Mouse (Mus musculus) liver, embryonic 16.5 days (tissue): Measurements from ENCODE around the gene Kcnj6. TPM values are rescaled to one million over a fixed set of nuclear protein-coding genes. Genes with fewer than 3 reads are reported as not detected.
A peak's percentile ranks its signal among the peaks of the same experiment; 100 is the strongest.

Source experiments
- ATAC-seq: fragments of 200-750 bp; cut with Nextera tagmentation; 2 replicates; pipeline ENCODE4 v1.8.0; 2017; ENCODE audit warnings: low read depth, mild to moderate bottlenecking, moderate number of reproducible peaks, moderate library complexity
- H3K27ac ChIP-seq: fragments of 300-500 bp; sonication (generic); 2 replicates; pipeline ENCODE4 v1.5.1; 2014; ENCODE audit warnings: mild to moderate bottlenecking, low read length
- H3K27me3 ChIP-seq: fragments of 300-500 bp; sonication (generic); 2 replicates; pipeline ENCODE4 v1.6.1; 2014; ENCODE audit warnings: low read depth, low read length, mixed read lengths; ENCODE audit not compliant: control insufficient read depth, insufficient read depth
- H3K36me3 ChIP-seq: fragments of 300-500 bp; sonication (generic); 2 replicates; pipeline ENCODE4 v1.6.1; 2014; ENCODE audit warnings: mild to moderate bottlenecking; ENCODE audit not compliant: control insufficient read depth, insufficient read depth
- H3K4me1 ChIP-seq: fragments of 300-500 bp; sonication (generic); 2 replicates; pipeline ENCODE4 v1.6.1; 2014; ENCODE audit warnings: low read depth, low read length, mixed read lengths; ENCODE audit not compliant: control insufficient read depth
- H3K4me2 ChIP-seq: fragments of 300-500 bp; sonication (generic); 2 replicates; pipeline ENCODE4 v1.6.1; 2014; ENCODE audit warnings: low read depth, low read length, mixed read lengths
- H3K4me3 ChIP-seq: fragments of 300-500 bp; sonication (generic); 2 replicates; pipeline ENCODE4 v1.5.1; 2014; ENCODE audit warnings: low read depth, mild to moderate bottlenecking, low read length
- H3K9ac ChIP-seq: fragments of 300-500 bp; sonication (generic); 2 replicates; pipeline ENCODE4 v1.6.1; 2014; ENCODE audit warnings: low read depth, low read length
- H3K9me3 ChIP-seq: fragments of 300-500 bp; sonication (generic); replicated peaks from 2 replicates; pipeline ENCODE4 v1.6.1; 2016; ENCODE audit warnings: low read length; ENCODE audit not compliant: control insufficient read depth
- WGBS: fragments of 180-500 bp; shearing (Covaris S2); extraction: QIAGEN DNeasy Blood & Tissue Kit; methylation state at CpG from one replicate; pipeline ENCODE4 v1.1.7; 2014; ENCODE audit not compliant: insufficient replicate concordance; 5-methylcytosine and 5-hydroxymethylcytosine counted together
- polyA plus RNA-seq: library from polyadenylated mRNA; unstranded; fragments of >200 nt; fragmentation: Nextera tagmentation; extraction: Ambion mirVana; gene quantifications from 2 replicates; pipeline ENCODE4 v1.2.1, GENCODE M21; 2015

The Kcnj6 gene
- polyA plus RNA-seq, 1 experiment from 2014 or later = not detected

GRCm38 (mm10) chr16:94735472-94735871, 262.0 kb downstream of the Kcnj6 start:
- no peak overlapping the region for H3K9ac ChIP-seq
- no peak for ATAC-seq
- no peaks in the 10 kb centered on the region for H3K36me3 ChIP-seq
- H3K27ac ChIP-seq = no peak overlapping the region
- no peak overlapping the region for H3K4me2 ChIP-seq
- H3K9me3 ChIP-seq = no peaks in the 10 kb centered on the region
- H3K4me1 ChIP-seq = no peaks in the 10 kb centered on the region
- no peak overlapping the region for H3K4me3 ChIP-seq
- 40% methylated on average over 3 of the region's 3 CpGs for WGBS
- no peaks in the 10 kb centered on the region for H3K27me3 ChIP-seq

DNA sequence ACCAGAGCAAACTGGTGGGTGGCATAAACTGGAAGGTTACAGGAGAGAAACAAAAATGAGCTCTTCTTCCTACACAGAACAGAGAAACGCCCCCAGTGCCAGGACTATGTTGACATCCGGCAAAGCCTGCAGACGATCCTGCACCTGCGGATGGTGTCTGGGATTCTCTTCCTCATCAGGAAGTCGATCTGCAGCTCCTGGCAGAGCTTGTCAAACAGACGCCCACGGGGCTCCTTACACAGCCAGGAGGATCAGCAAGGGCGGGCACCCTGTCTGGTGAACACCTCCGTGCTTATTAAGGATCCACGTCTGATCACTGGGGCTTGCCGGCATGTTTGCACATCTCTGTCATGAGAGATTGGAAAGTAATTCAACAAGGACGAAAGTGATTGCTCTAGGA, 266.5 kb downstream of the Kcnj6 start:
- Histone ChIP-seq H3K36me3 (no peaks in the 10 kb centered on the region), H3K4me2 (no peak overlapping the region), H3K9ac (no peak overlapping the region), H3K27me3 (no peaks in the 10 kb centered on the region), H3K9me3 (no peaks in the 10 kb centered on the region), H3K4me3 (no peak overlapping the region), H3K4me1 (no peaks in the 10 kb centered on the region), H3K27ac (no peak overlapping the region)
- no peak for ATAC-seq
- 53% methylated on average over 12 of the region's 12 CpGs for WGBS

DNA sequence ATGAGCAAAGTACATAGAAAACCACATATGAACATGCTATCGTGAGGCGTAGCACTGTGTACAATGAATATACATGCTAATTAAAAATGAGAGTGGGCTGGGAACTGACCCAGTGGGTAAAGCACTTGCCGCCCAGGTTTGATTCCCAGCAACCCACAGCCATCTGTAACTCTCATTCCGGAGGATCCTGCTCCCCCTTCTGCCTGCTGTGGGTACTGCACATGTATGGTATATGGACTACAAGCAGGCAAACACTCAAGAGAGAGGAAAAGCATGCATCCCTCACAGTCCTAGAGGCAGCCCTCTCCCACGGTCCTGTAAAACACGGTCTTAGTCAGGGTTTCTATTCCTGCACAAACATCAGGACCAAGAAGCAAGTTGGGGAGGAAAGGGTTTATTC, 268.3 kb downstream of the Kcnj6 start:
- Histone ChIP-seq H3K36me3 (no peaks in the 10 kb centered on the region), H3K27ac (no peak overlapping the region), H3K4me3 (no peak overlapping the region), H3K9me3 (no peaks in the 10 kb centered on the region), H3K4me2 (no peak overlapping the region), H3K27me3 (no peaks in the 10 kb centered on the region), H3K9ac (no peak overlapping the region), H3K4me1 (no peaks in the 10 kb centered on the region; the same call in 1 of the 2 replicates)
- ATAC-seq = no peak
- WGBS = 75% methylated on average over 6 of the region's 6 CpGs

DNA sequence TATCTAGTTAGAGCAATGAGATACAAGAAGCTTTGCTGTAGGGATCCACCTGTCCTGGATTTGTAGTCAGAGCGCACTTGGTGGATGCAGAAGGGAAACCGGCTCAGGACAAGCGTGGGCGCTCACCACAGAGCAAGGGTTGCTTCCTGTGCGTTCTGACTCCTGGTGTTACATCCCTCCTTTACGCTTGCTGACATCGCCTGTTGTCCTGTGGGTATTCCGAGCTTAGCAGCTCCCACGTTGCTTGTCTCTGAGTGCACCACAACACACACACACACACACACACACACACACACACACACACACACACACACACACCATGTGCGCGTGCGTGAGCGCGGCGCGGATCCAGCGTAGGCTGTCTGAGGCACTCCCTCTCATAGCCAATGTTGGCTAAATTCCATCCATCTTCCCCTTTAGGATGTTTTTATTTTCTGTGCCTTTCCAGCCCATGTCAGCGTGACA, 272.7 kb downstream of the Kcnj6 start:
- 4% methylated on average over 18 of the region's 18 CpGs for WGBS
- Histone ChIP-seq H3K4me3 (peak overlapping the region; percentile 46), H3K36me3 (no peaks in the 10 kb centered on the region), H3K27ac (no peak overlapping the region), H3K4me1 (no peaks in the 10 kb centered on the region; the same call in 1 of the 2 replicates), H3K9me3 (no peaks in the 10 kb centered on the region), H3K27me3 (no peaks in the 10 kb centered on the region), H3K9ac (no peak overlapping the region), H3K4me2 (peak overlapping the region; percentile 52)
- ATAC-seq = no peak

DNA sequence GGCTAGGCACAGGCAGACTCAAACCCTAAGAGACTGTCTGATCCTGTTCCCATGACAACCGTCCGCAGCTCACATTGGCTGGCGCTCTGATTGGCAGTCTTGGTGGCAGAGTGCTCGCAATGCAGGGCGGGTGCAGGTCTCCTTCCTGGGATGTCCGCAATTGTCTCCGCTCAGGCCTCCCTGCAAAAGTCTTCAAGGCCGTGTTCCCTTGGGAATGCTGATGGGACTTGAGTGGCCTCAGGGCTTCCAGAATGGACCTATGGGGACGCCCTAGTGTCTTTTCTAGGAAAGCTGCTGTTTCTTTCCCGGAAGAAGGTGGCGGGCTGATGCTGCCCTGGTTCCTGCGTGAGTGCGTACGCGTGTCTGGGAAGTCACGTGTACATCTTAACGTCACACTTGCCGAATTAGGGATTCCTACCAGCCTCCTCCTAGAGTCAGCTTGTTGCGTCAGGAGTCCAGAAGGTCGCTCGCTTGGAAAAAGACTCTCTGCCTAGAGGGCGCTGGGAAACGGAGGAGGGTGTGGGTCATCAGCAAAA, 273.4 kb downstream of the Kcnj6 start:
- peak; percentile 55 for ATAC-seq
- under 1% methylated on average over 23 of the region's 23 CpGs for WGBS
- no peaks in the 10 kb centered on the region for H3K27me3 ChIP-seq
- no peaks in the 10 kb centered on the region for H3K9me3 ChIP-seq
- H3K4me2 ChIP-seq = peak overlapping the region; percentile 52
- no peaks in the 10 kb centered on the region; the same call in 1 of the 2 replicates for H3K4me1 ChIP-seq
- no peaks in the 10 kb centered on the region for H3K36me3 ChIP-seq
- peak overlapping the region; percentile 46 for H3K4me3 ChIP-seq
- H3K9ac ChIP-seq = no peak overlapping the region
- H3K27ac ChIP-seq = no peak overlapping the region

DNA sequence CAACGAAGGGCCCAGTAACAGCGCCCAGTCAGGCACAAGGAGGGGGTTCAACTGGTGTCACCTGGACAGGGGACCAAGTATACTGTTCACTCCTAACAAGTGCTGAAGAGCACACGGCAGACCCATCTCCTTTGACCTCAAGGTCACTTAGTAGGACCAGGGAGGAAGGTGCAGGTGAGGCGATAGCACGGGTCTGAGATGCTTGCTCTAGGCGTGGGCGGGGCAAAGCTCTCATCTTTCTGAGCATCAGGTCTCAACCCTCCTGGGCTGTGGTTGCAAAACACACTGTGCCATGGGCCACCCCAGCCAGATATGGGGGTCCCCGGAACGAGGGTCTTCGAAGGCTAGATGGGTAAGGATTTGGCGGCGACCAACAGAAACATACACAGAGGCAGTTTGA, 274.6 kb downstream of the Kcnj6 start:
- no peaks in the 10 kb centered on the region for H3K9me3 ChIP-seq
- 62% methylated on average over 12 of the region's 12 CpGs for WGBS
- no peak overlapping the region for H3K27ac ChIP-seq
- ATAC-seq = no peak
- no peak overlapping the region for H3K4me3 ChIP-seq
- no peaks in the 10 kb centered on the region; the same call in 1 of the 2 replicates for H3K4me1 ChIP-seq
- no peak overlapping the region for H3K4me2 ChIP-seq
- no peak overlapping the region for H3K9ac ChIP-seq
- no peaks in the 10 kb centered on the region for H3K27me3 ChIP-seq
- no peaks in the 10 kb centered on the region for H3K36me3 ChIP-seq

DNA sequence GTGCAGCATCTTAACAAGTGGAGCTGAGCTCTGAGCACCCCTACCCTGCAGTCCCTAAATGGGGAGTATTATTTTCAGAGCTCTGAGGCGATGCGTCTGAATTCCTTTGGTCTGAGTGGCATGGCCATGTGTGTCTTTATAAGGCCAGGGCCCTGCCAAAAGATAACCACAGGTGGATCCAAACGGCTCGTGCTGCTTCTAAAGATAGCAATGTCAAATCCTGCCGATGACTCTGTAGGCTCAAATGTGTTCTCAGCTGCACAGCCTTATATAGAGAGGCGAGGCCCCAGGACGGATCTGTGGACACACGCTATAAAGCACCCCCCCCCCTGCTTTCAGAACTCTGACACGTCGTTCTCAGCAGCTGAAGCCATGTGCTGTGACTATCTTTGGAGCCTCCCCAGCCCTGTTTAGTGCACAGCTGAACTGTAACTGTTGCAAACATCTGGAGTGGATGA, 275.9 kb downstream of the Kcnj6 start:
- no peak overlapping the region for H3K27ac ChIP-seq
- H3K4me3 ChIP-seq = no peak overlapping the region
- H3K9me3 ChIP-seq = no peaks in the 10 kb centered on the region
- no peak for ATAC-seq
- H3K36me3 ChIP-seq = no peaks in the 10 kb centered on the region
- WGBS = 57% methylated on average over 10 of the region's 10 CpGs
- no peaks in the 10 kb centered on the region for H3K27me3 ChIP-seq
- H3K9ac ChIP-seq = no peak overlapping the region
- no peaks in the 10 kb centered on the region; the same call in 1 of the 2 replicates for H3K4me1 ChIP-seq
- no peak overlapping the region for H3K4me2 ChIP-seq

DNA sequence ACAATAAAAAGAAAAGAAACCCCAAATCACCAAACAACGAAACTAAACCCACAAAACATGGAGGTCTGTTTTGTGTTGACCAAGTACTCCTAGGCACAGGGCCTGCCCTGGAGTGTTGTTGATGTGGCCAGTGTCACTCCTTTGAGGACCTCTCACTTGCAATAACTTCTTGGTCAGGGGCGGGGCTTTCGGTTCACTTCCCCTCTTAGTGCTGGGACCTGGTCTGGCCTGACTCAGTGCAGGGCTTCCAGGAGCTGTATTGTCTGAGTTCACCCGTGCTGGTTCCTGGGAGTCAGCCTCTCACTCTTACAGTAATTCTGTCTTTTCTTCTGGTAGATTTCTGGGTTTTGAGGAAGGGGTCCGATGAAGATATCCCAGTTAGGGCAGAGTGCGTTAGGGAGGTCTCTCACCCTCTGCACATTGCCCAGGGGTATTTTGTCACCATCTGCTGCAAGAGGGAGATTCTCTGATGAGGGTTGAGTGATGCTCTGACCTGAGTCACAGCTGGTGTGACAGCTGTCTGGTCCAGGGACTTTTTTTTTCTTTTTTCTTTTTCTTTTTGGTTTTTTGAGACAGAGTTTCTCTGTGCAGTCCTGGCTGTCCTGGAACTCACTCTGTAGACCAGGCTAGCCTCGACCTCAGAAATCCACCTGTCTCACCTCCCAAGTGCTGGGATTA, 276.9 kb downstream of the Kcnj6 start:
- 38% methylated on average over 7 of the region's 7 CpGs for WGBS
- Histone ChIP-seq H3K36me3 (no peaks in the 10 kb centered on the region), H3K27ac (no peak overlapping the region), H3K4me2 (no peak overlapping the region), H3K4me1 (no peaks in the 10 kb centered on the region; the same call in 1 of the 2 replicates), H3K9me3 (peaks cover 2% of the 10 kb centered on the region; the same call in 1 of the 2 replicates), H3K9ac (no peak overlapping the region), H3K27me3 (no peaks in the 10 kb centered on the region), H3K4me3 (no peak overlapping the region)
- ATAC-seq = no peak

DNA sequence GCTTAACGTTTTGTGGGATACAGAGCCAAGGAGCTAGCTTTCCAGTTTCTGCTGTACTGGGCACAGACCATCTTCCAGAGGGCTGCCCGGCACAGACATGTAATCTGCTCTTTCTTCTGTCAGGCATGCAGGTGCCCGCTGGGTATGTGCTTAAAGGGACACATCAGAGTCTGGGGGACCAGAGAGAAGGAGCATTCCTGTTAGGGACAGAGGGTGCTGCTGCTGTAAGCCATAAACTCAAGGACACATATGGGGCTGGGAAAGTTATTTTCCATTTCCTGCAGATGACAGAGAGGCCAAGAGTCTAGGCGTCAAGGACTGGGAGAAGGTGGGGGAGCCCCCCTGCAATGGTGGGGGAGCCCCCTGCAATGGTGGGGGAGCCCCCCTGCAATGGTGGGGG, 278.0 kb downstream of the Kcnj6 start:
- 53% methylated on average over 4 of the region's 4 CpGs for WGBS
- Histone ChIP-seq H3K9me3 (peaks cover 2% of the 10 kb centered on the region; the same call in 1 of the 2 replicates), H3K4me3 (no peak overlapping the region)

More for the DNA sequence above, 278.0 kb downstream of the Kcnj6 start:
- H3K9ac ChIP-seq = no peak overlapping the region
- H3K36me3 ChIP-seq = no peaks in the 10 kb centered on the region
- H3K27me3 ChIP-seq = no peaks in the 10 kb centered on the region
- no peaks in the 10 kb centered on the region; the same call in 1 of the 2 replicates for H3K4me1 ChIP-seq
- no peak for ATAC-seq
- no peak overlapping the region for H3K27ac ChIP-seq
- no peak overlapping the region for H3K4me2 ChIP-seq
